Mouse (Mus musculus) kidney, embryonic 14.5 days (tissue): ENCODE measurements around the gene Zc3h12b. TPM values are rescaled to one million over a fixed set of nuclear protein-coding genes. Genes with fewer than 3 reads are reported as not detected.

Source experiments
- ATAC-seq: fragments of 200-750 bp; cut with Nextera tagmentation; 2 replicates; pipeline ENCODE4 v1.8.0; 2017; ENCODE audit warnings: moderate number of reproducible peaks, mild to moderate bottlenecking, moderate TSS enrichment, moderate library complexity; ENCODE audit not compliant: low FRiP score, low TSS enrichment
- H3K27ac ChIP-seq: fragments of 300-500 bp; sonication (generic); 2 replicates; pipeline ENCODE4 v1.5.1; 2014; ENCODE audit warnings: low read depth, mild to moderate bottlenecking, low read length, moderate library complexity, mixed read lengths
- H3K27me3 ChIP-seq: fragments of 300-500 bp; sonication (generic); 2 replicates; pipeline ENCODE4 v1.6.1; 2014; ENCODE audit warnings: mild to moderate bottlenecking, low read length; ENCODE audit not compliant: control insufficient read depth, insufficient read depth
- H3K36me3 ChIP-seq: fragments of 300-500 bp; sonication (generic); 2 replicates; pipeline ENCODE4 v1.6.1; 2014; ENCODE audit warnings: low read length, mixed read lengths; ENCODE audit not compliant: control insufficient read depth, insufficient read depth
- H3K4me1 ChIP-seq: fragments of 300-500 bp; sonication (generic); 2 replicates; pipeline ENCODE4 v1.6.1; 2014; ENCODE audit warnings: low read length, mixed read lengths; ENCODE audit not compliant: control insufficient read depth, insufficient read depth
- H3K4me2 ChIP-seq: fragments of 300-500 bp; sonication (generic); replicated peaks from 2 replicates; pipeline ENCODE4 v1.6.1; 2014; ENCODE audit warnings: low read depth, mild to moderate bottlenecking, low read length
- H3K4me3 ChIP-seq: fragments of 300-500 bp; sonication (generic); 2 replicates; pipeline ENCODE4 v1.5.1; 2014; ENCODE audit warnings: mild to moderate bottlenecking, low read length
- H3K9ac ChIP-seq: fragments of 300-500 bp; sonication (generic); 2 replicates; pipeline ENCODE4 v1.6.1; 2014; ENCODE audit warnings: low read depth, mild to moderate bottlenecking, low read length, moderate library complexity
- H3K9me3 ChIP-seq: fragments of 300-500 bp; sonication (generic); 2 replicates; pipeline ENCODE4 v1.6.1; 2016; ENCODE audit warnings: low read length; ENCODE audit not compliant: control insufficient read depth
- WGBS: fragments of 180-500 bp; shearing (Covaris S2); extraction: QIAGEN DNeasy Blood & Tissue Kit; methylation state at CpG from one replicate; pipeline ENCODE4 v1.1.7; 2014; 5-methylcytosine and 5-hydroxymethylcytosine counted together
- polyA plus RNA-seq: library from polyadenylated mRNA; unstranded; fragments of >200 nt; fragmentation: Nextera tagmentation; extraction: Ambion mirVana; gene quantifications from 2 replicates; pipeline ENCODE4 v1.2.1, GENCODE M21; 2014

Zc3h12b gene
- polyA plus RNA-seq = 2.9 and 3.5 TPM in 2 replicates

DNA sequence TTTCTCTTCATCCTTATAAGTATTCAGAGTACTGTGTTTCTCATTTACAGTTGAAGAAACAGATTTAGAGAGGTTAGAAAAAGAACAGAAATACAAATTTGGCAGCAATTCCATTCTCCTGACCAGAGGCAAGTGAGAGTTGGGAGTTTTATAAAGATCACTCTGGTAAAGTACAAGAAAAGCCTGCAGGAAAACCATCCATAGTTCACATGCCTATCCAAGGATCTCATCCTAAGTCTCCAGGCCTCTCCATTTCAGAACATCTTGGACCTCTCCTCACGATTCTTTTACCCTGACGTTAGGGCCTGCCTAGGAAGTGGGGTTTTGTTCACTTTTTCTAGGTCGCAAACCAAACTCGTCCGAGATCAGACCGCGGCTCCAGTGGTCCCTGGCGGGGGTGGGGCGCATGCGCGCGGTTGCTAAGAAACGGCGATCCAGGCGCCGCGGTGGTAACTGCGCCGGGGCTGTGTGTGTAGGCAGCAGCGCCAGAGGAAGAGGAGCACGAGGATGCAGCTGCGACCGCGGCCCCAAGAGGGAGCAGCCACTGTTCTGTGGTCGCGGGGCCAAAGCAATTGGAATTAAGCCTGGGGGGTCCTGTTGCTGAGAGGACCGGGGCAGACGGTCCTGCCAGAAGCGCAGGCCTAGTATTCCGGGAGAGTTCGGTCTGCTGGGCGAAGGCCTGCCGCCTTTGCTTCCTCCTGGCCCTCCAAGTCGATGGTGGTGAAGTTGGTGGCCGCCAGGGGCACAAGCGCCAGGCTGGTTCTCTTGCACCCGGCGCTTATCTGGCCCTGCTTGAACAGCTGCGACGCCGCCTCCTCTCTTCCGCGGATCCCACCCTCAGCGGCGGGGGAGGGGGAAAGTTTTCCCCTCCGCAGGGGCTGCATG is at the start of gene Zc3h12b:
Gene Zc3h12b, plus strand, starts transcription at position 452 of the 885 bp plus-strand sequence.
- no peaks in the 10 kb centered on the region for H3K4me1 ChIP-seq
- H3K4me2 ChIP-seq = peak within 1 kb of the TSS; percentile 45
- no peaks in the 10 kb centered on the region for H3K9me3 ChIP-seq
- ATAC-seq = peak; percentile 99
- 24% methylated on average over 46 of the region's 46 CpGs for WGBS
- H3K36me3 ChIP-seq = no peaks in the 10 kb centered on the region
- H3K27ac ChIP-seq = 0 out of 2 replicates have a peak within 1 kb of the TSS, but pooled peaks have one; percentile 37
- H3K27me3 ChIP-seq = no peaks in the 10 kb centered on the region
- H3K4me3 ChIP-seq = peak within 1 kb of the TSS; percentile 43
- H3K9ac ChIP-seq = peak within 1 kb of the TSS; percentile 50

DNA sequence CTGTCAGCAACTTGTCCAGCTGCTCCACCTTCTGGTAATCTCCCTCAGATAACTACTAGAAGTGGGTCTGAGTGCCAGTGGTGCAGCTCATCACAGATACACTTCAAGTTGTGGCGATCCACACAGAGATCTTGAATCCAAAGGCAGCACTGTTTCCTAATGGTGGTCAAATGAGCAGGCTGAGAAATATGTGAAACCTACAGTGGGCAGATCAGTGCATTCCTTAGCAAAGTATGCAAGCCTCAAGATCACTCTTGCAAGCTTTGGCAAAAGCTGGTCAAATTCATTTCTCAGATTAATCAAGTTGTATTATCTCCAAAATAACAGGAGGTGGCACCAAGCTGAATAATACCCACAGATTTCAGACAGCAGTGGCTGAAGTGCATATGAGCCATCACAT is 29.3 kb upstream of the Zc3h12b start:
- WGBS = 76% methylated on average over 1 of the region's 1 CpGs
- Histone ChIP-seq H3K27ac (no peak overlapping the region), H3K36me3 (no peaks in the 10 kb centered on the region), H3K4me2 (no peak overlapping the region), H3K9me3 (no peaks in the 10 kb centered on the region), H3K4me1 (no peaks in the 10 kb centered on the region), H3K27me3 (no peaks in the 10 kb centered on the region), H3K9ac (no peak overlapping the region), H3K4me3 (no peak overlapping the region)
- ATAC-seq = no peak

DNA sequence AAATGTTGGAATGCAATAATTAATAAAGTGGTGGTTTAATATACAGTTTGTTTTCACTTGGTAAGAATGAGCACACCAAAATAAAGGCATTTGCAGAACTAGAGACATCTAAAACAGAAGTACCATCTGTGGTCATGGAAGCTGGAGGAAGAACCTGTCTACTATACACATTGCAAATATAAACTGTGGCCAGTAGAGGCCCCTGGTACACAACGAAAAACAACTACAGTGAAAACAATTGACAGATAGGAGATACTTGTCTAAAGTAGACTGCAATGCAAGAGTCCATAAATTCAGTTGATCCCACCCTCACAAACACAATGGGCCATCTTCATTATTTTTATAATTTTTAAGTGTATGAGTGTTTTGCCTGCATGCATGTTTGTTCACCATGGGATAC is 24.4 kb upstream of the Zc3h12b start:
- Histone ChIP-seq H3K4me1 (no peaks in the 10 kb centered on the region), H3K36me3 (no peaks in the 10 kb centered on the region), H3K4me3 (no peak overlapping the region), H3K27ac (no peak overlapping the region), H3K27me3 (no peaks in the 10 kb centered on the region), H3K4me2 (no peak overlapping the region), H3K9me3 (no peaks in the 10 kb centered on the region), H3K9ac (no peak overlapping the region)
- 55% methylated on average over 1 of the region's 1 CpGs for WGBS
- ATAC-seq = no peak

- WGBS = 31% methylated on average over 2 of the region's 2 CpGs
Measured at GRCm38 (mm10) chrX:95738253-95738652, 26.8 kb downstream of the Zc3h12b start.

GRCm38 (mm10) chrX:95795881-95796280 is 84.4 kb downstream of the Zc3h12b start:
- no peak overlapping the region for H3K9ac ChIP-seq
- no peaks in the 10 kb centered on the region for H3K27me3 ChIP-seq
- H3K4me1 ChIP-seq = no peaks in the 10 kb centered on the region
- H3K27ac ChIP-seq = no peak overlapping the region
- no peak for ATAC-seq
- WGBS = 72% methylated on average over 3 of the region's 3 CpGs
- no peak overlapping the region for H3K4me3 ChIP-seq
- H3K36me3 ChIP-seq = no peaks in the 10 kb centered on the region
- no peaks in the 10 kb centered on the region for H3K9me3 ChIP-seq
- H3K4me2 ChIP-seq = no peak overlapping the region

More at GRCm38 (mm10) chrX:95738253-95738652, 26.8 kb downstream of the Zc3h12b start:
- Histone ChIP-seq H3K36me3 (no peaks in the 10 kb centered on the region), H3K9ac (no peak overlapping the region), H3K27ac (no peak overlapping the region), H3K4me3 (no peak overlapping the region), H3K9me3 (no peaks in the 10 kb centered on the region), H3K4me2 (no peak overlapping the region), H3K4me1 (no peaks in the 10 kb centered on the region), H3K27me3 (no peaks in the 10 kb centered on the region)
- no peak for ATAC-seq

DNA sequence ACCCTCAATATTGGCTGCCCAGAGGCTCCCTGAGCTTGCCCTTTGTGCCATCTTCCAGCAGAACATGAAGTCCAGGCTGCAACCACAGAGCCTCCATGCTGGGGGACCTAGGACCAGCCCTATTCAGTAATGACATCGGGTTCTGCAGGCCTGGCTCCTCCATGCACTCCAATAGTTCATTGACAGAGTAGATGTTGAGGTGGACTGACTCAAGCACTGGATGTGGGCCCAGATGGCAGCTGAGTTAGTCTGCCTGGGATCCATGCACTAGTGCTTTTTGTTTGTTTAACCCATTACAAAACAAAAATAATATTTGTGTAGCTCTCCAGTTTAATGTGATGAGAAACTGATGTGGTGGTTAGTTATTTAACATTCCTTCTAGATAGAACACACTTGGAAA is 90.3 kb downstream of the Zc3h12b start:
- Histone ChIP-seq H3K4me1 (no peaks in the 10 kb centered on the region), H3K9ac (no peak overlapping the region), H3K4me3 (no peak overlapping the region), H3K36me3 (no peaks in the 10 kb centered on the region), H3K27me3 (no peaks in the 10 kb centered on the region), H3K9me3 (no peaks in the 10 kb centered on the region), H3K27ac (no peak overlapping the region), H3K4me2 (no peak overlapping the region)
- WGBS = 69% methylated on average over 1 of the region's 1 CpGs
- no peak for ATAC-seq

- 65% methylated on average over 13 of the region's 14 CpGs for WGBS
- Histone ChIP-seq H3K9me3 (no peaks in the 10 kb centered on the region), H3K27ac (no peak overlapping the region), H3K9ac (no peak overlapping the region), H3K4me3 (no peak overlapping the region), H3K4me1 (no peaks in the 10 kb centered on the region), H3K36me3 (no peaks in the 10 kb centered on the region), H3K27me3 (no peaks in the 10 kb centered on the region), H3K4me2 (no peak overlapping the region)
- ATAC-seq = no peak
Measured at GRCm38 (mm10) chrX:95852806-95853205, 141.3 kb downstream of the Zc3h12b start.

DNA sequence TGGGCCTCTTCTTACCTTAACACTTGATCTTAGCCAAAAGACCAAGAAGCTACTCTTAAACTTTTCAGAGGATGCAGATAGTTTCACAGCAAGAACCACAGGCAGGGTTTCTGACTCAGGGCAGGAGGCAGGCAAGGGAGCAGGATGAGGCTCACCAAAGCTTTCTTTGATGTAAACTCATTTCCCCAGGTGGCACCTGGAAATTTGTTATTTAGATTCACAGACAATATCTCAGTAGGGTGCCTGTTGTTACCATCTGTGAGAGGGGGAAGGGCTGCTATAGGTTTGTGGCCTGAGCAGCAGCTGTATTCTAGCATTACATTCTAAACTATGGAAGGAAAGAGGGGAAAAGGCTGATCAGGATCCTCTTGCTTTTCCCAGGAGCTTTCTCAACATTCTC is 169.6 kb downstream of the Zc3h12b start:
- no peak overlapping the region for H3K27ac ChIP-seq
- no peaks in the 10 kb centered on the region for H3K36me3 ChIP-seq
- no peaks in the 10 kb centered on the region for H3K4me1 ChIP-seq
- H3K4me3 ChIP-seq = no peak overlapping the region
- no peak overlapping the region for H3K9ac ChIP-seq
- H3K4me2 ChIP-seq = no peak overlapping the region
- no peaks in the 10 kb centered on the region for H3K9me3 ChIP-seq
- no peaks in the 10 kb centered on the region for H3K27me3 ChIP-seq
- ATAC-seq = no peak

- Histone ChIP-seq H3K4me1 (no peaks in the 10 kb centered on the region), H3K36me3 (no peaks in the 10 kb centered on the region), H3K9ac (no peak overlapping the region), H3K27me3 (no peaks in the 10 kb centered on the region), H3K9me3 (no peaks in the 10 kb centered on the region), H3K4me3 (no peak overlapping the region), H3K27ac (no peak overlapping the region), H3K4me2 (no peak overlapping the region)
- 85% methylated on average over 3 of the region's 3 CpGs for WGBS
- no peak for ATAC-seq
Measured at GRCm38 (mm10) chrX:95902716-95903115, 191.2 kb downstream of the Zc3h12b start.
